Mouse (Mus musculus): ENCODE data around the gene Stpg2.

DNA sequence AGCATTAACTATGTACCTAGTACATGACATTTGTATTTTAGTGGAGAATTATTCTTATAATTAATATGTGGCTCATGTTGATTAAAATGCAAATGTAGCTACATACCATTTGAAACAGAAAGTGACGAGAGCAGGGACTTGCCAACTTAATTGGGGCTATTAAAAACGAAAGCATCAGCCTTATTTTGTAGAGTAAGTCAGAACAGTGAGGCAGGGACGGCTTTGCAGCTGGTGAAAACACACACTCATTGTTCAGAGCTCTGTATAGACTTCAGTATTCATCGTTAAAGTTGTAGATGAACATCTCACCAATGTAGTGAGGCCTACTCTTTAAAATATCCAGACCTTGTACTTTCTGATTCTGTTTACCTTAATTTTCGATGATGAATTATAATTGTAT lies 213.6 kb downstream of the Stpg2 start:
- TF ChIP-seq CTCF (IDR thresholded peaks at IDR 0.05; ENCODE audit: control insufficient read depth, insufficient read depth, insufficient replicate concordance, low read depth, low read length) (no peak), POLR2A (IDR thresholded peaks at IDR 0.05; ENCODE audit: control insufficient read depth, low read depth, low read length) (no peak)
